8 mouse cellular contexts compared by ENCODE assay signal in genomic region chr10:107123529-107124335, GRCm38 (mm10). TPM values are rescaled to one million over a fixed set of nuclear protein-coding genes. Genes with fewer than 3 reads are reported as not detected.
DNase-seq lines count a peak whose midpoint lies in the region; ATAC-seq and TF ChIP-seq lines count a peak whose summit lies in the region.

Acss3 (minus strand) TSS chr10:107123668.

- no peaks in the 10 kb centered on the region for H3K36me3 ChIP-seq in ES-E14 (ENCODE audit: control insufficient read depth, insufficient read depth, low read length, poor library complexity, severe bottlenecking)
- no peaks in the 10 kb centered on the region for H3K36me3 ChIP-seq in hindbrain, embryonic 10.5 days
- no peaks in the 10 kb centered on the region for H3K36me3 ChIP-seq in limb, embryonic 12.5 days
- no peaks in the 10 kb centered on the region for H3K36me3 ChIP-seq in midbrain, embryonic 14.5 days (ENCODE audit: control insufficient read depth, insufficient read depth, low read length)

- H3K9ac ChIP-seq in ES-E14 (ENCODE audit: insufficient read depth, low read depth, low read length, poor library complexity, severe bottlenecking): peak within 1 kb of the TSS; percentile 80
- H3K9ac ChIP-seq in limb, embryonic 12.5 days (replicated peaks): peak within 1 kb of the TSS; percentile 66
- H3K9ac ChIP-seq in midbrain, embryonic 14.5 days (replicated peaks; ENCODE audit: low read length): no peak within 1 kb of the TSS; the same call in 1 of the 2 replicates

- 3% methylated on average over 17 of the region's 17 CpGs for WGBS in hindbrain, embryonic 10.5 days
- WGBS in limb, embryonic 12.5 days: 2% methylated on average over 17 of the region's 17 CpGs
- WGBS in midbrain, embryonic 14.5 days: 2% methylated on average over 17 of the region's 17 CpGs

- no peaks in the 10 kb centered on the region for H3K9me3 ChIP-seq in ES-E14 (ENCODE audit: control insufficient read depth, insufficient read depth, low read depth, low read length)
- no peaks in the 10 kb centered on the region for H3K9me3 ChIP-seq in hindbrain, embryonic 10.5 days
- H3K9me3 ChIP-seq in limb, embryonic 12.5 days: no peaks in the 10 kb centered on the region
- H3K9me3 ChIP-seq in midbrain, embryonic 14.5 days (ENCODE audit: control insufficient read depth, low read length): no peaks in the 10 kb centered on the region

- no peaks in the 10 kb centered on the region for H3K4me1 ChIP-seq in ES-E14 (ENCODE audit: control insufficient read depth in 2 of 2, insufficient read depth in 2 of 2, low read length in 2 of 2, poor library complexity in 1 of 2)
- H3K4me1 ChIP-seq in hindbrain, embryonic 10.5 days (replicated peaks): peaks cover 25% of the 10 kb centered on the region
- peaks cover 16% of the 10 kb centered on the region for H3K4me1 ChIP-seq in limb, embryonic 12.5 days (replicated peaks)
- peaks cover 14% of the 10 kb centered on the region; the same call in 1 of the 2 replicates for H3K4me1 ChIP-seq in midbrain, embryonic 14.5 days (ENCODE audit: control insufficient read depth, insufficient read depth, low read length)

- no peaks in the 10 kb centered on the region for H3K27me3 ChIP-seq in hindbrain, embryonic 10.5 days (ENCODE audit: insufficient read depth, poor library complexity, severe bottlenecking)
- no peaks in the 10 kb centered on the region for H3K27me3 ChIP-seq in limb, embryonic 12.5 days
- H3K27me3 ChIP-seq in midbrain, embryonic 14.5 days (ENCODE audit: control insufficient read depth, insufficient read depth, low read length): no peaks in the 10 kb centered on the region

- H3K4me3 ChIP-seq in ES-E14 (ENCODE audit: insufficient read depth in 1 of 2, low read depth in 1 of 2, low read length in 2 of 2, poor library complexity in 1 of 2, severe bottlenecking in 1 of 2): peak within 1 kb of the TSS; percentile 70 to 75
- peak within 1 kb of the TSS; percentile 61 for H3K4me3 ChIP-seq in hindbrain, embryonic 10.5 days
- peak within 1 kb of the TSS; percentile 56 for H3K4me3 ChIP-seq in limb, embryonic 12.5 days (replicated peaks)
- peak within 1 kb of the TSS; percentile 30 for H3K4me3 ChIP-seq in midbrain, embryonic 14.5 days (replicated peaks; ENCODE audit: low read depth, low read length)

- H3K4me2 ChIP-seq in limb, embryonic 12.5 days: peak within 1 kb of the TSS; percentile 71
- peak within 1 kb of the TSS; percentile 53 for H3K4me2 ChIP-seq in midbrain, embryonic 14.5 days (ENCODE audit: low read length)

- DNase-seq in ES-E14 (ENCODE audit: low read depth, low spot score): peak; percentile 51
- DNase-seq in brain, embryonic 14.5 days (ENCODE audit: low read depth): peak; percentile 83
- peak; percentile 88 for DNase-seq in forelimb bud, embryonic 11.5 days (ENCODE audit: low read depth, low spot score)
- DNase-seq in hindbrain, embryonic 10.5 days (ENCODE audit: low spot score): peak; percentile 86
- peak; percentile 69 for DNase-seq in midbrain, embryonic 14.5 days
- peak; percentile 64 for DNase-seq in urinary bladder, postnatal 14 days (ENCODE audit: low spot score)

- in situ Hi-C loops in ES-E14 (cut with MboI; ENCODE audit: low sequenced_read_pairs in 2 of 2, unreplicated experiment in 2 of 2): no loop called here

- ATAC-seq in limb, embryonic 12.5 days (ENCODE audit: insufficient number of reproducible peaks, insufficient read depth, low FRiP score, low TSS enrichment, low read depth): peak; percentile 97
- ATAC-seq in midbrain, embryonic 14.5 days (ENCODE audit: low FRiP score, low TSS enrichment): peak; percentile 89
- no peak for ATAC-seq in granulocyte monocyte progenitor cell, adult 5-6 weeks (replicated peaks; ENCODE audit: poor library complexity, severe bottlenecking)

- TF ChIP-seq CTCF in brain, embryonic 14.5 days (IDR thresholded peaks at IDR 0.05; ENCODE audit: borderline replicate concordance, extremely low read depth, insufficient read depth, insufficient read length): no peak

- no peak for TF ChIP-seq POLR2A in brain, embryonic 14.5 days (IDR thresholded peaks at IDR 0.05; ENCODE audit: borderline replicate concordance, extremely low read depth, insufficient read depth, insufficient read length, poor library complexity, severe bottlenecking)

- no peak within 1 kb of the TSS for H3K27ac ChIP-seq in ES-E14 (ENCODE audit: insufficient read depth, low read depth, low read length, poor library complexity, severe bottlenecking)
- peak within 1 kb of the TSS; percentile 88 for H3K27ac ChIP-seq in hindbrain, embryonic 10.5 days
- peak within 1 kb of the TSS; percentile 53; the same call in 1 of the 2 replicates for H3K27ac ChIP-seq in limb, embryonic 12.5 days
- no peak within 1 kb of the TSS for H3K27ac ChIP-seq in midbrain, embryonic 14.5 days (replicated peaks; ENCODE audit: low read depth, low read length)

TF ChIP-seq in ES-E14, 5 proteins besides CTCF, POLR2A, EP300 and RAD21:
- no peak for TF ChIP-seq MAFK (IDR thresholded peaks at IDR 0.05; ENCODE audit: insufficient read depth, low read depth, low read length)
- TF ChIP-seq CHD2 (IDR thresholded peaks at IDR 0.05; ENCODE audit: low read depth, low read length): no peak
- TF ChIP-seq HCFC1 (IDR thresholded peaks at IDR 0.05; ENCODE audit: borderline replicate concordance, insufficient read depth, low read length): no peak
- no peak for TF ChIP-seq ZC3H11A (IDR thresholded peaks at IDR 0.05; ENCODE audit: borderline replicate concordance, low read depth, low read length)
- TF ChIP-seq ZNF384 (IDR thresholded peaks at IDR 0.05; ENCODE audit: low read depth, low read length): no peak
TF ChIP-seq in ES-E14: peak in this region for 0.

RNA-seq across cellular contexts. Expression of gene Acss3, which starts in this region (rescaled TPM):
- total RNA-seq in ES-E14 (2012; rRNA removed): 0.22 and 0.69 TPM in 2 replicates
- 1.5 and 2.4 TPM in 2 replicates for polyA plus RNA-seq in brain, embryonic 14.5 days (2012; rRNA removed)
- polyA plus RNA-seq in hindbrain, embryonic 10.5 days (2016; fragmentation: Nextera tagmentation; extraction: Ambion mirVana): 3.9 and 4.5 TPM in 2 replicates
- 3.3 and 3.8 TPM in 2 replicates for polyA plus RNA-seq in limb, embryonic 12.5 days (2016; fragmentation: Nextera tagmentation; extraction: Ambion mirVana)
- 0.16 and 0.79 TPM in 2 replicates for polyA plus RNA-seq in midbrain, embryonic 14.5 days (2014; fragmentation: Nextera tagmentation; extraction: Ambion mirVana)
- not detected in 2 replicates for total RNA-seq in granulocyte monocyte progenitor cell, adult 5-6 weeks (2014; fragmentation: Nextera tagmentation)
- not detected in 2 replicates for total RNA-seq in granulocyte monocyte progenitor cell, adult 5-6 weeks (2017)

Comparison
In these comparisons a context has a peak if more than half of its experiments do, and no peak if none do; other contexts are left out.
1. Peak in DNase-seq, H3K4me3 ChIP-seq and H3K9ac ChIP-seq in ES-E14; RNA of the gene not detected or under 1 TPM.
2. Peak in DNase-seq, ATAC-seq, H3K4me3 ChIP-seq and H3K4me2 ChIP-seq in midbrain, embryonic 14.5 days; RNA of the gene not detected or under 1 TPM.
3. H3K27ac ChIP-seq: peak in hindbrain, embryonic 10.5 days (single experiment) and limb, embryonic 12.5 days (single experiment); none in ES-E14 (single experiment) and midbrain, embryonic 14.5 days (single experiment).
4. Peak in every context shown above with its lines, with median percentiles within 50 percentile points of each other: DNase-seq and H3K4me3 ChIP-seq.